Mouse (Mus musculus): ENCODE data around the gene Acly. TPM values are rescaled to one million over a fixed set of nuclear protein-coding genes. Genes with fewer than 3 reads are reported as not detected.
A peak's percentile ranks its signal among the peaks of the same experiment; 100 is the strongest.

Acly gene
- total RNA-seq (2021) = 100 to 1,000 TPM; 116 to 121 TPM
- long read RNA-seq, experiment 1, full-length matches to known transcripts = 191 of 255 reads
- long read RNA-seq, experiment 1, partial matches to known transcripts = 52 of 255 reads
- long read RNA-seq, experiment 1, other reads (novel, unspliced or antisense) = 12 of 255 reads
- long read RNA-seq, experiment 2, full-length matches to known transcripts = 124 of 169 reads
- long read RNA-seq, experiment 2, partial matches to known transcripts = 30 of 169 reads
- long read RNA-seq, experiment 2, other reads (novel, unspliced or antisense) = 15 of 169 reads

- DNase-seq (ENCODE audit: low spot score in 2 of 2) = peak; percentile 98 to 99
- intact Hi-C loops (cut with DNase I) = no loop called here
Observed at GRCm38 (mm10) chr11:100527458-100528374, at the start of gene Acly. Gene Acly (minus strand): TSS chr11:100528000.

DNA sequence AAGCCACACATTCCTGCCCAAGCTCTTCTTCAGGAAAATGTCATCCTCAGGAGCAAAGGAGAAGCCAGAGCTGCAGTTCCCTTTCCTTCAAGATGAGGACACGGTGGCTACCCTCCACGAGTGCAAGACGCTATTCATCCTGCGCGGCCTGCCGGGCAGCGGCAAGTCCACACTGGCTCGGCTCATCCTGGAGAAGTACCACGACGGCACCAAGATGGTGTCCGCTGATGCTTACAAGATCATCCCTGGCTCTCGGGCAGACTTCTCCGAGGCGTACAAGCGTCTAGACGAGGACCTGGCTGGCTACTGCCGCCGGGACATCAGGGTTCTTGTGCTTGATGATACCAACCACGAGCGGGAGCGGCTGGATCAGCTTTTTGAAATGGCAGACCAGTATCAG, 48.5 kb upstream of the Acly start:
- no peak for DNase-seq (ENCODE audit: low spot score in 2 of 2)
- intact Hi-C loops (cut with DNase I) = loop anchor here (5.0 kb wide), 1 partner anchor 41 kb away; the partner anchor contains the start of gene Nkiras2

DNA sequence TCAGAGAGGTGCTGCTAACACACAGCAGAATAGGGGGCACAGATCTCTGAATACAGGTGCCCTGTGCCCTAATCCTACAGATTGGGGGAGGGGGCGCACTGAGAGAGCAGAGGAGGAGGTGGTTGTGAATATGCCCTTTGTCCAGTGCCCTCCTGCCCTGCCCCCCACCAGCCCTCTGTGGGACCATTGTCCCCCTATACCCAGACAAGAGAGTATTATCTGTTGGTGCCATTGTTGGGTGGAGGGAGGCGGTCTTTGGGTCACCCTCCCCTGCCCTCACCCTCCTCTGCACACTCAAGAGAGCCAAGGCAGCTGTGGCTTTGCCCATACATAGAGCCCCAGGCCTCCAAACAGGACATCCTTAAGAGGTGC, 47.7 kb upstream of the Acly start:
- intact Hi-C loops (cut with DNase I) = loop anchor here (5.0 kb wide), 1 partner anchor 42 kb away; the partner anchor contains the start of gene Nkiras2
- DNase-seq (ENCODE audit: low spot score in 2 of 2) = peak in 1 of 2 experiments; percentile 38

- peak; percentile 47 to 66 for DNase-seq (ENCODE audit: low spot score in 2 of 2)
- intact Hi-C loops (cut with DNase I) = loop anchor here (5.0 kb wide), 1 partner anchor 42 kb away; the partner anchor contains the start of gene Nkiras2
Observed at GRCm38 (mm10) chr11:100574708-100575483, 47.1 kb upstream of the Acly start, which contains the start of gene Cnp. Gene Cnp (plus strand): TSS chr11:100574904.

- no peak for DNase-seq (ENCODE audit: low spot score in 2 of 2)
- intact Hi-C loops (cut with DNase I) = no loop called here
Observed at GRCm38 (mm10) chr11:100574188-100574587, 46.4 kb upstream of the Acly start.

- DNase-seq (ENCODE audit: low spot score in 2 of 2) = peak; percentile 30 to 35
- intact Hi-C loops (cut with DNase I) = loop anchor here (2.0 kb wide), 1 partner anchor 132 kb away; no protein-coding TSS in a partner anchor
Observed at GRCm38 (mm10) chr11:100571202-100571567, 43.4 kb upstream of the Acly start.

- peak; percentile 86 to 89 for DNase-seq (ENCODE audit: low spot score in 2 of 2)
Observed at GRCm38 (mm10) chr11:100570430-100571201, 42.8 kb upstream of the Acly start.

GRCm38 (mm10) chr11:100569789-100570188, 42.0 kb upstream of the Acly start:
- intact Hi-C loops (cut with DNase I) = loop anchor here (2.0 kb wide), 1 partner anchor 133 kb away; no protein-coding TSS in a partner anchor
- no peak for DNase-seq (ENCODE audit: low spot score in 2 of 2)

More at GRCm38 (mm10) chr11:100570430-100571201, 42.8 kb upstream of the Acly start:
- intact Hi-C loops (cut with DNase I) = loop anchor here (2.0 kb wide), 1 partner anchor 132 kb away; no protein-coding TSS in a partner anchor

GRCm38 (mm10) chr11:100568692-100569091, 40.9 kb upstream of the Acly start:
- DNase-seq (ENCODE audit: low spot score in 2 of 2) = no peak
- intact Hi-C loops (cut with DNase I) = no loop called here

DNA sequence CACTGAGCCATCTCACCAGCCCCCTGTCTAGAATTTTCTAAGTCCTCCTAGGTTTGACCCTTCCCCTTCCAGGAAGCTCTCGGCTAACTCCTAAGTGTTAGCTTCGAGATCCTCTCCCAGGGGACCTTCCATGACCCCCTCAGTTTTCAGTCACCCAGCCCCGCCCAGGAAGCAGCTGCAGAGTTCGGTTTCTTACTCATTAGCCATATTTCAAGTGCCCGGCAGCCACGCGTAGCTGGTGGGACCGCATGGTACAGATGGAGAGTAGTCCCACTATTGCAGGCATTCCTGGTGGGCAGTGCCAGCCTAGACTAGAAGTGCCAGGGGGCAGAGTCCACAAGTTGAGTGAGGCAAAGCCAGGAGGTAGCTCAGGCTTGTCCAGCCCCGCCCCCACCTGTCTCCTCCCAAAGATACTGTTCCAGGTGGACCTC, 40.0 kb upstream of the Acly start:
- intact Hi-C loops (cut with DNase I) = no loop called here
- no peak for DNase-seq (ENCODE audit: low spot score in 2 of 2)

DNA sequence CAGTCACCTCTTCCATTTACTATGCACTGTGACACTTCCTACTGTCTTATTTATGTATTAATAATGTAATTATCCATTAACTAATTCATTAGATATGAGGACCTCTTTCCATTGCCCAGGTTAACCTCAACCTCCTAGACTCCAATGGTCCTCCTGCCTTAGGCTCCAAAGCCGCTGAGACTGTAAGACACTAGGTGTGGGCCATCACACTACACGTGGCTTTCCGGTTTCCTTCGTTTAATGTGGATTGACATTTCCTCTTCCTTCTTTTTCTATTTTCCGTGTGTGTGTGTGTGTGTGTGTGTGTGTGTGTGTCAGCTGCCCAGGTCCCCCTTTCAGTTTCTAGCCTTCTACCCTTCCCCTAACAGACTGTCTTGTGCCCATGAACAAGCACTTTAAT, 39.4 kb upstream of the Acly start:
- intact Hi-C loops (cut with DNase I) = no loop called here
- DNase-seq (ENCODE audit: low spot score in 2 of 2) = no peak

- intact Hi-C loops (cut with DNase I) = no loop called here
- DNase-seq (ENCODE audit: low spot score in 2 of 2) = no peak
Observed at GRCm38 (mm10) chr11:100564703-100565102, 36.9 kb upstream of the Acly start.

DNA sequence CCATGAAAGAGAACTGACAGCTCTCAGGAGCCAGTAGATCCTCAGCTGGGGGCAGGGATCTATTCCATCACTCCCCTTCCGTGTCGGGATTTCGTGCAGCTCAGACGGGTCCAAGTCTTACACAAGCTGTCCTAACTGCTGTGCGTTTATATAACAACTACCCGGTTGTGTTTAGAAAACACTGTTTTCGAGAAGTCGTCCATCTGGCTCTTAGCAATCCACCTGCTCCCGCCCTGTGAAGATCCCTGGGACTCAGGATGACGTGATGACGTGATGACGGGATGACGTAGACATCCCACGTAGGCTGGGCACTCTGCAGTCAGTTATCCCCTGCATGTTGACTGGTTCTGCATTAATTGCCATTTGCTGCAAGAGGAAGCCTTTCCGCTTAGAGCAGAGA, 36.5 kb upstream of the Acly start:
- peak; percentile 75 to 87 for DNase-seq (ENCODE audit: low spot score in 2 of 2)
- intact Hi-C loops (cut with DNase I) = no loop called here

DNA sequence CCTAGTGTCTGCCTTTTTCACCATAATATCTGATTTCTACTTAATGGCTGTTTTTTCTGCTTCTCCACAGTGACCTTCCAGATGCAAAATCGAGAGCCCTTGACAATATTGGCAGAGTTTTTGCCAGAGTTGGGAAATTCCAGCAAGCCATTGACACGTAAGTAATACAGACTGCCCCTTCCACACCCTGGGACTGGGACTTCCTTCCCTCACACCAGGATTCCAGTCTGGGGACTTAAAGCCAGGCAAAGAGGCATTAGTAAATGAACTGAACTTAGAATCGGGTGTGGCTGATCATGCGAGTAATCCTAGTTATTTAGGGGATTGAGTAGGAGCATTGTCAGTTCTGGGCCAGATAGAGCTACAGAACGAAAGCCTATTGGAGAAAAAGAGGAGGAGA, 33.9 kb upstream of the Acly start:
- intact Hi-C loops (cut with DNase I) = no loop called here

DNA sequence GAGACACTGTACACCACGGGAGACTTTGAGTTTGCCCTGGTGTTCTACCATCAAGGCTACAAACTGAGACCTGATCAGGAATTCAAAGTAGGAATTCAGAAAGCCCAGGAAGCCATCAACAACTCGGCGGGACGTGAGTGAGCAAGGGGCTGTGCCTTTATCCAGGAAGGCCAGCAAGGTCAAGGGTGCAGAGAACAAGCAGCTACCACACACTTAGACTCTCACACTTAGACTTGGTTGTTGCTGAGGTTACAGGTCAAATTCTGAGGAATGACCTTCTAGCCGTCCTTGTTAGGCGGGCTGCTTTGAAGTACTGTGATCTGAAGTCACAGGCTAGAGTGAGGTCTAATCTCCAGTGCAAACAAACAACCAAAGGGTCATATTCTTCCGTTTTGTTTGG, 31.7 kb upstream of the Acly start:
- DNase-seq (ENCODE audit: low spot score in 2 of 2) = no peak
- intact Hi-C loops (cut with DNase I) = loop anchor here (5.0 kb wide), 1 partner anchor 47 kb away; no protein-coding TSS in a partner anchor

More for the DNA sequence above, 33.9 kb upstream of the Acly start:
- no peak for DNase-seq (ENCODE audit: low spot score in 2 of 2)

- DNase-seq (ENCODE audit: low spot score in 2 of 2) = no peak
Observed at GRCm38 (mm10) chr11:100557563-100557962, 29.8 kb upstream of the Acly start.

GRCm38 (mm10) chr11:100555583-100555982, 27.8 kb upstream of the Acly start:
- intact Hi-C loops (cut with DNase I) = loop anchor here (5.0 kb wide), 1 partner anchor 43 kb away; no protein-coding TSS in a partner anchor
- DNase-seq (ENCODE audit: low spot score in 2 of 2) = peak; percentile 75 to 89

More at GRCm38 (mm10) chr11:100557563-100557962, 29.8 kb upstream of the Acly start:
- intact Hi-C loops (cut with DNase I) = loop anchor here (5.0 kb wide), 1 partner anchor 45 kb away; no protein-coding TSS in a partner anchor

DNA sequence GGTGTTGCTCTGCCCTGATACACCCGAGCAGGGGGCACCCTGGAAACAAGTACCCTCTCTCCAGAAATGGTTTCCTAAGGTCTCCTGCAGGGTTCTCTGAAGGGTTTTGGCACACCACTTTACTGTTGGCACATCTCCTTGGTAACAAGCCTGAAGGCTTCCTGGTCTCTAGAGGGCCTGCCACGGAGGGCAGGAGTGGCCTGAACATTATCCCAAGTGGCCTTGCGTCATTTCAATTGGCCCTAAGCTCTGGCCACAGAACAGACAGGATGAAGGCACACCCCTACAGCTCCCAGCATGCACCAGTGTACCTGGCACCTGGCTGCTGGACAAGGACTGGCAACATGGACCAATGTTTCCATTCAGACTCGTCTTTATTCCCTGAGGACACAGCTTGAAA, 25.0 kb upstream of the Acly start:
- DNase-seq (ENCODE audit: low spot score in 2 of 2) = no peak
- intact Hi-C loops (cut with DNase I) = no loop called here

All from left cerebral cortex, postnatal 14 days (tissue).